Mouse (Mus musculus) lung, postnatal 10 days (tissue): Measurements from ENCODE around the gene Rbl1.
A peak's percentile ranks its signal among the peaks of the same experiment; 100 is the strongest.
"Not testable (repeated sequence)": the region's sequence is repeated elsewhere in the genome, so short reads cannot be mapped to it uniquely, and the experiment has no call there.

Source experiments
- DNase-seq: peaks from one replicate; pipeline ENCODE4 v3.0.0; 2021

The Rbl1 gene

GRCm38 (mm10) chr2:157204366-157205218, at the start of gene Rbl1:
TSS of gene Rbl1 (minus strand) at chr2:157204534.
- DNase-seq, result peak; percentile 94

GRCm38 (mm10) chr2:157248111-157248510, 43.8 kb upstream of the Rbl1 start:
- DNase-seq, result no peak

- no peak for DNase-seq
Observed at GRCm38 (mm10) chr2:157245603-157246002, 41.3 kb upstream of the Rbl1 start.

- no peak for DNase-seq
Observed at GRCm38 (mm10) chr2:157245001-157245400, 40.7 kb upstream of the Rbl1 start.

GRCm38 (mm10) chr2:157235946-157236345, 31.6 kb upstream of the Rbl1 start:
- no peak for DNase-seq

GRCm38 (mm10) chr2:157221916-157222315, 17.6 kb upstream of the Rbl1 start:
- DNase-seq, result not testable (repeated sequence)

GRCm38 (mm10) chr2:157220108-157220507, 15.8 kb upstream of the Rbl1 start:
- no peak for DNase-seq

- no peak for DNase-seq
Observed at GRCm38 (mm10) chr2:157211731-157212130, 7.4 kb upstream of the Rbl1 start.

GRCm38 (mm10) chr2:157203459-157204365, 622 bp downstream of the Rbl1 start:
- peak; percentile 48 for DNase-seq

- DNase-seq, result no peak
Observed at GRCm38 (mm10) chr2:157203026-157203425, 1.3 kb downstream of the Rbl1 start.

GRCm38 (mm10) chr2:157202361-157202760, 2.0 kb downstream of the Rbl1 start:
- no peak for DNase-seq

- peak; percentile 69 for DNase-seq
Observed at GRCm38 (mm10) chr2:157201081-157201830, 3.1 kb downstream of the Rbl1 start.

GRCm38 (mm10) chr2:157198405-157198804, 5.9 kb downstream of the Rbl1 start:
- DNase-seq, result not testable (repeated sequence)

- no peak for DNase-seq
Observed at GRCm38 (mm10) chr2:157190651-157191050, 13.7 kb downstream of the Rbl1 start.

- no peak for DNase-seq
Observed at GRCm38 (mm10) chr2:157187223-157187622, 17.1 kb downstream of the Rbl1 start.

- no peak for DNase-seq
Observed at GRCm38 (mm10) chr2:157186504-157186903, 17.8 kb downstream of the Rbl1 start.

GRCm38 (mm10) chr2:157185022-157185660, 19.2 kb downstream of the Rbl1 start:
- no peak for DNase-seq

GRCm38 (mm10) chr2:157178167-157178566, 26.2 kb downstream of the Rbl1 start:
- no peak for DNase-seq

- DNase-seq, result no peak
Observed at GRCm38 (mm10) chr2:157176248-157176647, 28.1 kb downstream of the Rbl1 start.

GRCm38 (mm10) chr2:157174416-157174815, 29.9 kb downstream of the Rbl1 start:
- peak; percentile 11 for DNase-seq

GRCm38 (mm10) chr2:157173555-157173954, 30.8 kb downstream of the Rbl1 start:
- DNase-seq, result no peak

- no peak for DNase-seq
Observed at GRCm38 (mm10) chr2:157172984-157173383, 31.4 kb downstream of the Rbl1 start.
